Mouse (Mus musculus) ES-Bruce4 (cell line): ENCODE data around the gene Rtp4.

Source experiments
- CTCF ChIP-seq: IDR thresholded peaks from one replicate; pipeline ENCODE4 v1.8.1; 2011; ENCODE audit warnings: low read depth, low read length
- POLR2A ChIP-seq: IDR thresholded peaks from one replicate; pipeline ENCODE4 v1.8.1; 2011; ENCODE audit warnings: low read length; ENCODE audit not compliant: insufficient read depth

- TF ChIP-seq CTCF (no peak), POLR2A (no peak)
These were observed 86.6 kb downstream of the Rtp4 start for GRCm38 (mm10) chr16:23606651-23607050.
